Mouse (Mus musculus): ENCODE results near the gene Vmp1.
A peak's percentile ranks its signal among the peaks of the same experiment; 100 is the strongest.

Vmp1 gene

GRCm38 (mm10) chr11:86602116-86602515, 81.5 kb downstream of the Vmp1 start:
- no peak for DNase-seq (ENCODE audit: low read depth, low spot score)

DNA sequence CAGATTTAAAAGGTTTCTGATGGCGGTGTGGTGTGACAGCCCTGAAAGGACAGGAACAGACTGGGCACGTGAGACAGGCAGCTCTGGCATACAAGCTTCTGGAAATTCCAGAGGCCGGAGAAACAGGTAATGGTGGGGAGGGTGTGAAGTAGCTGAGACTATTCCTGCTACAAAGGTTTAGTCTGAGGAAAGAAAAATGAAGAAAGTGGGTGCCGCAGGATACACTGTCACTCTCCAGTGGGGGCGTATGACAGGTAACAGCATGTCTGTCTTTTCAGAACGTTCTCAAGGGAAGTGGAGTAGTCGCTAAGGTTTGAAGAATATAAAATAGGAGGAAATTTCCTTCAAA, 83.5 kb downstream of the Vmp1 start:
- DNase-seq (ENCODE audit: low read depth, low spot score), result no peak

DNA sequence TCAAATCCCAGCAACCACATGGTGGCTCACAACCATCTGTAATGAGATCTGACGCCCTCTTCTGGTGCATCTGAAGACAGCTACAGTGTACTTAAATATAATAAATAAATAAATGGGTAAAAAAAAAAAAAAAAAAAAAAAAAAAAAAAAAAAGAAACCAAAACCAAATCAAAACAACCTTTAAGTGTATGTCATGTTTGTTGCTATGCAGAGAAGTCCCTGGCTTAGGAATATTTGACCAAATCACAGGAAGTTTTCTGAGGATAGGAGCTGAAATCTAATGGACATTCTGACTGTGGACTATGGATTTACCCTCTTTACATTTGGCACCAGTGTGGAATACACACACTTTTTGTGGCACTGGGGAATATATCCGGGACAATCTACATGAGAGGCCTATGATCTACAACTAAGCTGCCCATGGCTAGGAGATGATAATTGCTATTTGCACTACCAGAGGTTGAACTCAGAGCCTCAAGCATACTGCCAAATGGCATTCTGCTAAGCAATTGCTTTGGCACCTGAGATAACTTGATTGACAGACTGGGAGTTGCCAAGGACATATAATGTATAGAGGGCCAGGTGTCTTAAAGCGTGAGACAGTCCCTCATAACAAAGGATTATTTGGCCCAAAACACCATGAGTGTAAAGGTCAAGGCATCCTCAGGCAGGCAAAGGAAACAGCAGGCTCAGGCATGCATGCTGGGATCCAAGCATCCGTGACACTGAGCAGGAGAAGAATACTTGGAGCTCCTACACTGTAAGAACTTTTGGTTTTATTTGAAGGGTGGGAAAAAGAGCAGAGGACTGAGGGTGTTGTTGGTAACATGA, 84.0 kb downstream of the Vmp1 start:
- DNase-seq (ENCODE audit: low read depth, low spot score), result no peak

- DNase-seq (ENCODE audit: low read depth, low spot score), result no peak
These were observed 85.1 kb downstream of the Vmp1 start for GRCm38 (mm10) chr11:86598572-86598971.

DNA sequence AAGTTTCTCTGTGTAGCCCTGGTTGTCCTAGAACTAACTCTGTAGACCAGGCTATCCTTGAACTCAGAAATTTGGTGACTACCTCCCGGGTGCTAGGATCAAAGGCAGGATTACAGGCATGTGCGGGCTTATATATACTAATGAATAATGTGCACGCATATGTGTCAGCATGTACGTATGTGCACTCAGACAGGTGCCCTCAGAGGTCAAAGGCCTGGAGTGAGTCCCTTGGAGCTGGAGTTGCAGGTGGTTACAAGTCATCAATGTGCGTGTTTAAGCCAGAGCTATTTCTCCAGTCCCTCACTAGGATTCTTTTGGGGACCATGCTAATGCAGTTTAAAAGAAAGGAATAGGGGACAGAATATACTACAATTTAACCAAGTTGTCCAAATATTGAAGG, 85.5 kb downstream of the Vmp1 start:
- DNase-seq (ENCODE audit: low read depth, low spot score), result no peak

DNA sequence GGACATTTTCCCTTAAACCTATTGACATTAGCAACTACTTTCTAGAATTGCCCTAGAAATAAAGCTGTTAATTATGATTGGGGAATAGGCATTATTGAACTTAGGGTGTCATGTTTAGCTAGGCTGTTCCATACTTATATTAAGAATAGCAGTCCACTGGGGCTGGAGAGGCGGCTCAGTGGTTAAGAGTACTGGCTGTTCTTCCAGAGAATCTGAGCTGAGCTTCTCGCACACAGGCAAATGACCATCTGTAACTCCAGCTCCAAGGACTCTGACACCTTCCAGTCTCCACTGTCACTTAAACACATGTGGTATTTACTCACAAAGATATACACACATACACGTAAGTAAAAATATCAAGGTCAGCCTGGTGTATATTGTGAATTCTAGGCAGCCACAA, 86.7 kb downstream of the Vmp1 start:
- no peak for DNase-seq (ENCODE audit: low read depth, low spot score)

- DNase-seq (ENCODE audit: low read depth, low spot score), result no peak
These were observed 87.3 kb downstream of the Vmp1 start for GRCm38 (mm10) chr11:86596187-86596960.

- no peak for DNase-seq (ENCODE audit: low read depth, low spot score)
These were observed 88.3 kb downstream of the Vmp1 start for GRCm38 (mm10) chr11:86595366-86595765.

GRCm38 (mm10) chr11:86594188-86594876, 89.3 kb downstream of the Vmp1 start:
- DNase-seq (ENCODE audit: low read depth, low spot score), result no peak

- no peak for DNase-seq (ENCODE audit: low read depth, low spot score)
These were observed 90.2 kb downstream of the Vmp1 start for GRCm38 (mm10) chr11:86593443-86593842.

GRCm38 (mm10) chr11:86592993-86593392, 90.6 kb downstream of the Vmp1 start:
- DNase-seq (ENCODE audit: low read depth, low spot score), result no peak

DNA sequence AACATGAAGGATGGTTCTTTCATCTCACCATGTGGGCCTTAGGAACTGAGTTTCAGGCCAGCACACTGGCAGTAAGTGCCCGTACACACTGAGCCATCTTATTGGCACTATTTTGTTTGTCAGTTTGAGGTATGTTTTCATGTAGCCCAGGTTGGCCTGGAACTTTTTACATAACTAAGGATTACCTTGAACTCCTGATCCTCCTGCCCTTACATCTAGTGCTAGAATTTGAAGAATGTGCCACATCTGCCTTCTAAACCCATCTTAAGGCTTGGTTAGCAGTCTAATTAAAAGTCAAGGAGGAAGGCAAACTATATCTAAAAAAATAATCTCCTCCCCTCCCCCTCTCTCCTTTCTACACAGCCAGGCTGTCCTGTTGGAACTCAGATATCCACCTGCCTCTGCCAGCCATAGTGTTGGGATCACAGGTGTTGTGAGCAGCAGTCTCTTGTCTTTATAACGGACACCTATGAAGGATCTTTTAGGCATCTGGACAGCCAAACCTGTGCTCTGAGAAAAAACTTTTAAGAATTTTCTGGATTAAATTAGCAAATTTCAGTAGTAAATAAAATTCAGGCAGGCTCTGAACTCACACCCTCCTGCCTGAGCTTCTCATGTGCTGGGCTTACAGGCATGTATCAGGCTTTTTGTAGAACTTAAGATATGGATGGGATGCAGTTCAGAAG, 91.6 kb downstream of the Vmp1 start:
- DNase-seq (ENCODE audit: low read depth, low spot score), result no peak

DNA sequence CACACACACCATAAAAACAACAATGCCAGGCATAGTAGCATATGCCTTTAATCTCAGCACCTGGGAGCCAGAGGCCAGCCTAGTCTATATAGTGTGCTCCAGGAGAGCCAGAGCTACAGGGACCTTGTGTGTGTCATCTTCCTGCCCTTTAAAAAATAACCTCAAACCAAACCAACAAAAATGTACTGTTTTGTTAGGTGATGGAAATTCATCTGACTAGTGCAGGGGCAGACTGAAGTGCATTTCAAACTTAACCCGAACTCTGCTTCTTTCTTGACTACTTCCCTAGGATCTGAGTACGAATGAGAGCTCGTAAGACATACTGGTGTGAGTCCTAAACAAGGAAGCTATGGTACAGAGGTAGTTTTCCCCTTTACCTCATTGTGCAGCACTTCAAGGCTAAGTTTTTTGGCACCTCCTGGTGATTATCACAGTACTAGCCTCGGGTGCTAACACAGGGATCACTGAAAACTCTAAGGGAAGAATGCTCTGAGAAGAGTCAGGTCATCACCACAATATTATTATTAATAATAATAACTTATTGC, 92.3 kb downstream of the Vmp1 start:
- DNase-seq (ENCODE audit: low read depth, low spot score), result no peak

DNA sequence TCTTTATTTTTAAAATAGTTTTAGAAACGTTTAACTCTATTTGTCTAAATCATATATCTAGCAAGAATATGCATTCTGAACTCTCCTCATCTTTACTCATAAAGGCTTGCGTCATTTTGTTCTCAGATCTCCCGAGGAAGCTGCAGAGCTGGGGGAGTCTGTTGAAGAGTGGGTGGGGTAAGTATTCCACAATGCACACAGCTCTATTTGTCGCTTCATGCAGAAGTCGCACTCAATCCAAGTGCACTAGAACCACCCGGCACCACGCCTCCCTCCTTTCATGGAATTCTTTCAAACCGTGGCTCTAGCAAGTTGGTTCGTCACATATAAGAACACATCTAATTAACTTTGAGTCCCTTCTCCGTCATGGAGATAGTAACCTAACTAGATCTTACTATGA, 93.1 kb downstream of the Vmp1 start:
- no peak for DNase-seq (ENCODE audit: low read depth, low spot score)

GRCm38 (mm10) chr11:86590066-86590465, 93.6 kb downstream of the Vmp1 start:
- DNase-seq (ENCODE audit: low read depth, low spot score), result no peak

GRCm38 (mm10) chr11:86588583-86589298, 94.9 kb downstream of the Vmp1 start:
- DNase-seq (ENCODE audit: low read depth, low spot score), result no peak

- no peak for DNase-seq (ENCODE audit: low read depth, low spot score)
These were observed 95.8 kb downstream of the Vmp1 start for GRCm38 (mm10) chr11:86587830-86588229.

DNA sequence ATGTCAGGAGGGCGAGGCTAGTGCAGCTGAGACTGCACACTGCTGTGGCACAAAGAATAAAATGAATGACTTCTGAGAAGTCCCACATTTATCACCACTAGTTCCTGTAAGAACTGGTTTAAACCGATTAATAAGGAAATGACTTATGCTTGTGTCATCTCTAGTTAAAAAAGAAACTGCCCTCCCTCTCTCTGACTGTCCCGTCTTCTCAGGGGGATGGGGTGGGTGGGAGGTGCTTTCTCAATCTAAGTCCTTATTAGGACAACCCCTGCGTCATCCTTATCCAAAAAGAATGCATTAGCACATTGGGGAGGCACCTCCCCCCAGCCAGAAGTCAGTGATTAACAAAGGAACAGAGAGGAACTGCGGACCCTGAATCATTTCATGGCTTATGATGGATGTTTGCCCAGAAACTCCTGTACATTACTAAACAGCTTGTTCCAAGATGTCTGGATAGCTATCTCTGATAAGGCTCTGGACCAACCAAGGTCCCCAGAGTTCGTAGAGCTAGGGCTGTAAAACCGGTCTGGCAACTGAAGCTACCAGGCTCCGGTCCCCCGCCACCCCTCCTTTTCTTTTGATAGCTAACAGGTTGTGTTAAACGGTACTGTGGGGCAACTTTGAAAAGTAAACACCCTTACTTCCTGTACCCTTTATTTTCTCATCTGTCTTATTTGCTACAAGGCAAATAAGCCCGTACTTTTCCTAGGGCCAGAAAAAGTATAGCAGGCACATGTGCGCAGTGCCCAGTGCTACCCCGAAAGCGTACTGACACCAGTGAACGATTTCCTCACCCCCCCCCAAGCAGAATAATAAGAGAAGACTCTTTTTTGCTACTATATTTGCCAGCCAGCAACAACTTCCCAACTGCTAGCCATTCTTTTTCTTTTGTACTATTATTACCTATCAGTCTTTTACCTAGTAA, 96.5 kb downstream of the Vmp1 start:
- peak; percentile 66 for DNase-seq (ENCODE audit: low read depth, low spot score)

DNA sequence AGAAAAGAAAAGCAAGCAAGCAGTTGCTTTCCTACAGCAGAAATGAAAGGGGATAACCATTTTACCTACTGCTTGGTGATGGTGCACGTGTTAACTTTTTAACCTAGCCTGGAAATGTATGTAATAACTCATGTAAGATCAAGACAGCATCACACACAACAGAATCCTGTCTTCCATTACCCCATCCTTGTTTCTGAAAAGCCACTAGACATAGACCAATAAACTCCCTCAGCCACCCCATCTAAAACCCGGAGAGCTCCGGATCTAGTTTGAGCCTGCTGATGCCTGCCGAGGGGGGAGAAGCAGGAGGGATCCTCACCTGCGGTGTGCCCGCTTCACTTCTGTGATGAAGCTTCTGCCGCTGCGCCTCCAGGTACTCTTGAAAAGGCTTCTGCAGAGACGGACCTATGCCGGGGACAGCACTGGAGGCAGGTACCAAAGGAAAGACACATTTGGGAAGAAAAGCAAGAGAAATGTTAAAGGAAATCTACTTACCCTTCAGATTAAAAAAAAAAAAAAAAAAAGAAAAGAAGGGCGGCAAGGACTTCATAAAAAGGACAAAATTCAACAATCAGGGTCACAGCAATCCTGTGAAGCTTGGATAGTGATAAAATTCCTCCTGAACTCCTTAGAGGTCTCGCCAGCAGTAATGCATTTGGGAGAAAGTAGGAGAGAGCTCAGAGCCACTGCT, 97.3 kb downstream of the Vmp1 start:
- DNase-seq (ENCODE audit: low read depth, low spot score), result no peak

Measured in mesoderm, embryonic 11.5 days (tissue).